Mouse (Mus musculus) stomach, postnatal 0 days (tissue): ENCODE data around the gene Gm9821. TPM values are rescaled to one million over a fixed set of nuclear protein-coding genes. Genes with fewer than 3 reads are reported as not detected.

Source experiments
- ATAC-seq: fragments of 200-750 bp; cut with Nextera tagmentation; 2 replicates; pipeline ENCODE4 v1.8.0; 2017; ENCODE audit not compliant: low FRiP score, low TSS enrichment
- DNase-seq: peaks from one replicate; pipeline ENCODE4 v3.0.0-alpha.2; 2016; ENCODE audit warnings: low spot score
- H3K27ac ChIP-seq: fragments of 300-500 bp; sonication (generic); replicated peaks from 2 replicates; pipeline ENCODE4 v1.5.1; 2014; ENCODE audit warnings: mild to moderate bottlenecking, control low read depth
- H3K27me3 ChIP-seq: fragments of 300-500 bp; sonication (generic); 2 replicates; pipeline ENCODE4 v1.6.1; 2014; ENCODE audit warnings: low read length; ENCODE audit not compliant: control insufficient read depth, insufficient read depth
- H3K36me3 ChIP-seq: fragments of 300-500 bp; sonication (generic); 2 replicates; pipeline ENCODE4 v1.6.1; 2014; ENCODE audit warnings: low read length, mixed read lengths; ENCODE audit not compliant: control insufficient read depth, insufficient read depth
- H3K4me1 ChIP-seq: fragments of 300-500 bp; sonication (generic); replicated peaks from 2 replicates; pipeline ENCODE4 v1.6.1; 2014; ENCODE audit warnings: antibody characterized with exemption; ENCODE audit not compliant: control insufficient read depth, insufficient read depth
- H3K4me2 ChIP-seq: fragments of 300-500 bp; sonication (generic); replicated peaks from 2 replicates; pipeline ENCODE4 v1.6.1; 2014; ENCODE audit warnings: low read depth, mild to moderate bottlenecking, control low read depth, moderate library complexity
- H3K4me3 ChIP-seq: fragments of 300-500 bp; sonication (generic); 2 replicates; pipeline ENCODE4 v1.5.1; 2014; ENCODE audit warnings: low read depth, low read length, control low read depth
- H3K9ac ChIP-seq: fragments of 300-500 bp; sonication (generic); 2 replicates; pipeline ENCODE4 v1.6.1; 2014; ENCODE audit warnings: mild to moderate bottlenecking, low read length, control low read depth, mixed read lengths
- H3K9me3 ChIP-seq: fragments of 300-500 bp; sonication (generic); 2 replicates; pipeline ENCODE4 v1.6.1; 2016; ENCODE audit warnings: low read length; ENCODE audit not compliant: control insufficient read depth
- CTCF ChIP-seq: IDR thresholded peaks from 2 replicates; pipeline ENCODE4 v1.5.1; 2016; ENCODE audit warnings: antibody characterized with exemption, low read depth, mild to moderate bottlenecking, moderate library complexity
- EP300 ChIP-seq: optimal IDR thresholded peaks from 2 replicates; pipeline ENCODE3; 2016; ENCODE audit warnings: antibody characterized with exemption
- WGBS: fragments of 180-500 bp; shearing (Covaris S2); extraction: QIAGEN DNeasy Blood & Tissue Kit; methylation state at CpG from one replicate; pipeline ENCODE4 v1.1.7; 2014; 5-methylcytosine and 5-hydroxymethylcytosine counted together
- microRNA-seq: library from miRNA; unstranded; fragments of <30 nt; microRNA quantifications from one replicate; pipeline ENCODE4, GENCODE M21; 2016
- polyA plus RNA-seq: library from polyadenylated mRNA; unstranded; fragments of >200 nt; fragmentation: Nextera tagmentation; extraction: Ambion mirVana; gene quantifications from 2 replicates; pipeline ENCODE4 v1.2.1, GENCODE M21; 2015

The Gm9821 gene
- polyA plus RNA-seq, 1 experiment from 2014 or later, result 0.15 TPM

GRCm38 (mm10) chr2:91993409-91993808 lies 47.9 kb downstream of the Gm9821 start:
- no peak overlapping the region for H3K9ac ChIP-seq
- H3K27ac ChIP-seq, result no peak overlapping the region
- no peak overlapping the region for H3K4me3 ChIP-seq
- H3K4me2 ChIP-seq, result no peak overlapping the region
- no peak for ATAC-seq
- H3K36me3 ChIP-seq, result peaks cover 3% of the 10 kb centered on the region
- TF ChIP-seq CTCF (no peak), EP300 (no peak)
- H3K9me3 ChIP-seq, result no peaks in the 10 kb centered on the region
- H3K4me1 ChIP-seq, result no peaks in the 10 kb centered on the region
- WGBS, result 72% methylated on average over 3 of the region's 3 CpGs
- no peak for DNase-seq
- no peaks in the 10 kb centered on the region for H3K27me3 ChIP-seq

GRCm38 (mm10) chr2:91996006-91996405 lies 50.5 kb downstream of the Gm9821 start:
- H3K9ac ChIP-seq, result no peak overlapping the region
- no peak overlapping the region for H3K4me3 ChIP-seq
- H3K27me3 ChIP-seq, result no peaks in the 10 kb centered on the region
- H3K9me3 ChIP-seq, result no peaks in the 10 kb centered on the region
- H3K36me3 ChIP-seq, result no peaks in the 10 kb centered on the region; the same call in 1 of the 2 replicates
- no peaks in the 10 kb centered on the region for H3K4me1 ChIP-seq
- ATAC-seq (peak; percentile 88), DNase-seq (peak; percentile 66)
- no peak for TF ChIP-seq EP300
- TF ChIP-seq CTCF, result no peak
- no peak overlapping the region for H3K4me2 ChIP-seq
- 53% methylated on average over 5 of the region's 5 CpGs for WGBS
- no peak overlapping the region for H3K27ac ChIP-seq

Small RNA genes within 50 kb of the gene (microRNA-seq; reads per million reads assigned to microRNA genes)
- not detected for gene Mir6999

Other genes with a start within 250 kb of the Gm9821 start
- gene Atg13, start 235.1 kb upstream of the Gm9821 start, polyA plus RNA-seq, result 23.2 and 24.2 TPM in 2 replicates
- 10.5 and 12.3 TPM in 2 replicates for gene Harbi1, start 234.9 kb upstream of the Gm9821 start, polyA plus RNA-seq
- 5.7 and 6.3 TPM in 2 replicates for gene Ambra1, start 215.6 kb upstream of the Gm9821 start, polyA plus RNA-seq
- 0.08 and 0.16 TPM in 2 replicates for gene Chrm4, start 18.5 kb upstream of the Gm9821 start, polyA plus RNA-seq
- gene Mdk, start 13.4 kb upstream of the Gm9821 start, polyA plus RNA-seq, result 157 and 170 TPM in 2 replicates
- gene Dgkz, start 30.2 kb downstream of the Gm9821 start, polyA plus RNA-seq, result 18.6 and 23.2 TPM in 2 replicates
- gene Creb3l1, start 78.8 kb downstream of the Gm9821 start, polyA plus RNA-seq, result 13.2 and 15.6 TPM in 2 replicates
- 7.2 and 7.3 TPM in 2 replicates for gene Phf21a, start 147.4 kb downstream of the Gm9821 start, polyA plus RNA-seq